8 mouse cellular contexts compared by ENCODE assay signal in genomic region chr2:30942603-30943011, GRCm38 (mm10). TPM values are rescaled to one million over a fixed set of nuclear protein-coding genes. Genes with fewer than 3 reads are reported as not detected.
DNase-seq lines count a peak whose midpoint lies in the region; ATAC-seq lines count a peak whose summit lies in the region.

No protein-coding gene starts in this region.

- WGBS in forebrain, embryonic 11.5 days = 32% methylated on average over 16 of the region's 16 CpGs
- WGBS in hindbrain, embryonic 11.5 days = 28% methylated on average over 16 of the region's 16 CpGs

- no peaks in the 10 kb centered on the region for H3K36me3 ChIP-seq in forebrain, embryonic 11.5 days (ENCODE audit: control insufficient read depth, insufficient read depth, low read length)
- no peaks in the 10 kb centered on the region for H3K36me3 ChIP-seq in hindbrain, embryonic 11.5 days (ENCODE audit: control insufficient read depth, insufficient read depth, low read length)

- no peak overlapping the region for H3K4me3 ChIP-seq in forebrain, embryonic 11.5 days (ENCODE audit: low read depth, low read length)
- no peak overlapping the region for H3K4me3 ChIP-seq in hindbrain, embryonic 11.5 days (ENCODE audit: low read depth, low read length)

- H3K27ac ChIP-seq in forebrain, embryonic 11.5 days (ENCODE audit: low read depth, low read length) = no peak overlapping the region
- H3K27ac ChIP-seq in hindbrain, embryonic 11.5 days (ENCODE audit: low read depth, low read length) = no peak overlapping the region

- intact Hi-C loops in left cerebral cortex, postnatal 25 days (cut with DNase I) = no loop called here

- peak overlapping the region; percentile 37; the same call in 1 of the 2 replicates for H3K4me2 ChIP-seq in forebrain, embryonic 11.5 days (ENCODE audit: low read depth, low read length, severe bottlenecking)
- H3K4me2 ChIP-seq in hindbrain, embryonic 11.5 days (replicated peaks; ENCODE audit: low read depth, low read length) = peak overlapping the region; percentile 24; the same call in 1 of the 2 replicates

- no peaks in the 10 kb centered on the region for H3K9me3 ChIP-seq in forebrain, embryonic 11.5 days (ENCODE audit: control insufficient read depth, low read length)
- H3K9me3 ChIP-seq in hindbrain, embryonic 11.5 days (ENCODE audit: control insufficient read depth, low read length) = no peaks in the 10 kb centered on the region

- H3K4me1 ChIP-seq in forebrain, embryonic 11.5 days (replicated peaks; ENCODE audit: control insufficient read depth, insufficient read depth, low read length) = no peaks in the 10 kb centered on the region
- H3K4me1 ChIP-seq in hindbrain, embryonic 11.5 days (replicated peaks; ENCODE audit: control insufficient read depth, insufficient read depth, low read length) = no peaks in the 10 kb centered on the region

- no peaks in the 10 kb centered on the region for H3K27me3 ChIP-seq in forebrain, embryonic 11.5 days (ENCODE audit: control insufficient read depth, insufficient read depth, low read length)
- no peaks in the 10 kb centered on the region for H3K27me3 ChIP-seq in hindbrain, embryonic 11.5 days (ENCODE audit: control insufficient read depth, insufficient read depth, low read length)

- peak; percentile 56; the same call in 1 of the 2 replicates for ATAC-seq in forebrain, embryonic 11.5 days (replicated peaks; ENCODE audit: low FRiP score)
- ATAC-seq in hindbrain, embryonic 11.5 days (ENCODE audit: low FRiP score) = no peak
- peak; percentile 99 for ATAC-seq in megakaryocyte progenitor cell, adult 5-6 weeks (replicated peaks; ENCODE audit: poor library complexity)

- DNase-seq in layer of hippocampus, adult 11-12 months (ENCODE audit: low spot score) = peak; percentile 54
- DNase-seq in layer of hippocampus, adult 9-11 months = no peak
- DNase-seq in c-Kit-positive CD71-positive TER-119-positive erythroid progenitor cells, embryonic 14.5 days (ENCODE audit: low spot score) = peak; percentile 74
- peak; percentile 76 for DNase-seq in forebrain, embryonic 11.5 days (ENCODE audit: low spot score)
- DNase-seq in hindbrain, embryonic 11.5 days (ENCODE audit: low spot score) = peak; percentile 82
- peak; percentile 50 to 70 for DNase-seq in left cerebral cortex, postnatal 25 days (ENCODE audit: low spot score in 2 of 2)
- peak; percentile 70 for DNase-seq in spleen, adult 12 weeks (ENCODE audit: low spot score)

- 0 out of 2 replicates have a peak overlapping the region, but pooled peaks have one; percentile 39 for H3K9ac ChIP-seq in forebrain, embryonic 11.5 days (ENCODE audit: low read length)
- no peak overlapping the region for H3K9ac ChIP-seq in hindbrain, embryonic 11.5 days (ENCODE audit: low read depth, low read length)

RNA-seq across cellular contexts. Expression of gene Tor1b, which starts 10.2 kb away (rescaled TPM):
- polyA plus RNA-seq in forebrain, embryonic 11.5 days (2014; fragmentation: Nextera tagmentation; extraction: Ambion mirVana) = 24.9 and 25.7 TPM in 2 replicates
- 18.7 and 21.5 TPM in 2 replicates for polyA plus RNA-seq in hindbrain, embryonic 11.5 days (2014; fragmentation: Nextera tagmentation; extraction: Ambion mirVana)
- total RNA-seq in left cerebral cortex, postnatal 25 days (2021) = 10 to 100 TPM; 31.7 to 32.8 TPM
- total RNA-seq in megakaryocyte progenitor cell, adult 5-6 weeks (2015) = 28.6 and 29.4 TPM in 2 replicates
- 36.4 and 38.9 TPM in 2 replicates for total RNA-seq in megakaryocyte progenitor cell, adult 5-6 weeks (2017)

RNA-seq across cellular contexts. Expression of gene Ptges, which starts 12.9 kb away (rescaled TPM):
- 4.2 and 5.5 TPM in 2 replicates for polyA plus RNA-seq in forebrain, embryonic 11.5 days (2014; fragmentation: Nextera tagmentation; extraction: Ambion mirVana)
- polyA plus RNA-seq in hindbrain, embryonic 11.5 days (2014; fragmentation: Nextera tagmentation; extraction: Ambion mirVana) = 5.5 and 5.6 TPM in 2 replicates
- 1 to 10 TPM; 4.5 to 5.1 TPM for total RNA-seq in left cerebral cortex, postnatal 25 days (2021)
- total RNA-seq in megakaryocyte progenitor cell, adult 5-6 weeks (2015) = 0.17 and 1.1 TPM in 2 replicates
- total RNA-seq in megakaryocyte progenitor cell, adult 5-6 weeks (2017) = 0.71 and 2.6 TPM in 2 replicates

RNA-seq across cellular contexts. Expression of gene Tor1a, which starts 25.1 kb away (rescaled TPM):
- 85.1 and 95.9 TPM in 2 replicates for polyA plus RNA-seq in forebrain, embryonic 11.5 days (2014; fragmentation: Nextera tagmentation; extraction: Ambion mirVana)
- 73.7 and 83.5 TPM in 2 replicates for polyA plus RNA-seq in hindbrain, embryonic 11.5 days (2014; fragmentation: Nextera tagmentation; extraction: Ambion mirVana)
- total RNA-seq in left cerebral cortex, postnatal 25 days (2021) = 10 to 100 TPM; 36.1 to 39.2 TPM
- 63.5 and 65.1 TPM in 2 replicates for total RNA-seq in megakaryocyte progenitor cell, adult 5-6 weeks (2015)
- total RNA-seq in megakaryocyte progenitor cell, adult 5-6 weeks (2017) = 71.7 and 96.5 TPM in 2 replicates

RNA-seq across cellular contexts. Expression of gene BC005624, which starts 39.4 kb away (rescaled TPM):
- 59.7 and 63.6 TPM in 2 replicates for polyA plus RNA-seq in forebrain, embryonic 11.5 days (2014; fragmentation: Nextera tagmentation; extraction: Ambion mirVana)
- 67.5 and 74.6 TPM in 2 replicates for polyA plus RNA-seq in hindbrain, embryonic 11.5 days (2014; fragmentation: Nextera tagmentation; extraction: Ambion mirVana)
- total RNA-seq in left cerebral cortex, postnatal 25 days (2021) = 10 to 100 TPM; 60.8 to 63.3 TPM
- total RNA-seq in megakaryocyte progenitor cell, adult 5-6 weeks (2015) = 40.5 and 43.3 TPM in 2 replicates
- 68.0 and 73.9 TPM in 2 replicates for total RNA-seq in megakaryocyte progenitor cell, adult 5-6 weeks (2017)

RNA-seq across cellular contexts. Expression of gene Usp20, which starts 39.5 kb away (rescaled TPM):
- polyA plus RNA-seq in forebrain, embryonic 11.5 days (2014; fragmentation: Nextera tagmentation; extraction: Ambion mirVana) = 17.7 and 21.3 TPM in 2 replicates
- 14.6 and 14.8 TPM in 2 replicates for polyA plus RNA-seq in hindbrain, embryonic 11.5 days (2014; fragmentation: Nextera tagmentation; extraction: Ambion mirVana)
- total RNA-seq in left cerebral cortex, postnatal 25 days (2021) = 10 to 100 TPM; 66.2 to 72.1 TPM
- total RNA-seq in megakaryocyte progenitor cell, adult 5-6 weeks (2015) = 1.9 and 2.2 TPM in 2 replicates
- total RNA-seq in megakaryocyte progenitor cell, adult 5-6 weeks (2017) = 2.7 TPM in 2 replicates
